In genomic region chr1:22260291-22260690, GRCm38 (mm10) we compare ENCODE assay signal across 34 mouse cellular contexts.
"Had no signal": no experiment of that assay in that cellular context is flagged by ENCODE, and none has a peak within 500 bp of the region (broad histone marks: within the 10 kb centered on the region; RNA-seq: fewer than 3 reads in every experiment).

No protein-coding gene starts in this region.

- H3K27ac ChIP-seq: heart, embryonic 13.5 days; heart, embryonic 15.5 days; hindbrain, embryonic 10.5 days; hindbrain, embryonic 12.5 days; hindbrain, embryonic 13.5 days; hindbrain, embryonic 14.5 days; hindbrain, embryonic 15.5 days; hindbrain, postnatal 0 days; kidney, embryonic 15.5 days; kidney, postnatal 0 days; layer of hippocampus, adult 2 months; left cerebral cortex, adult 2 months had no signal

- H3K9me3 ChIP-seq: heart, embryonic 12.5 days; heart, embryonic 13.5 days; heart, embryonic 15.5 days; hindbrain, embryonic 10.5 days; hindbrain, embryonic 12.5 days; hindbrain, embryonic 13.5 days; hindbrain, embryonic 15.5 days; kidney, embryonic 15.5 days had no signal

- H3K4me2 ChIP-seq: heart, embryonic 11.5 days; heart, embryonic 12.5 days; heart, embryonic 13.5 days; heart, embryonic 15.5 days; hindbrain, embryonic 12.5 days; hindbrain, embryonic 13.5 days; hindbrain, embryonic 14.5 days; hindbrain, embryonic 15.5 days; kidney, embryonic 15.5 days had no signal

- H3K36me3 ChIP-seq: heart, embryonic 12.5 days; heart, embryonic 13.5 days; heart, embryonic 15.5 days; hindbrain, embryonic 10.5 days; hindbrain, embryonic 12.5 days; hindbrain, embryonic 13.5 days; hindbrain, embryonic 15.5 days; kidney, embryonic 15.5 days had no signal

- H3K4me1 ChIP-seq: heart, embryonic 12.5 days; heart, embryonic 13.5 days; heart, embryonic 15.5 days; hindbrain, embryonic 12.5 days; hindbrain, embryonic 13.5 days; kidney, embryonic 15.5 days had no signal

- DNase-seq: heart, postnatal 10 days; heart, postnatal 14 days; heart, postnatal 36 days; heart, postnatal 4 days; kidney, adult 11 months; kidney, adult 18-20 months; kidney, adult 2 months; kidney, adult 8-10 months; kidney, adult 9 months; kidney, postnatal 10 days; kidney, postnatal 14 days; kidney, postnatal 25 days; kidney, postnatal 36 days; kidney, postnatal 4 days; layer of hippocampus, adult 9-11 months; layer of hippocampus, postnatal 36 days had no signal

- H3K9ac ChIP-seq: heart, embryonic 12.5 days; heart, embryonic 13.5 days; heart, embryonic 15.5 days; hindbrain, embryonic 12.5 days; hindbrain, embryonic 13.5 days; hindbrain, embryonic 14.5 days; hindbrain, embryonic 15.5 days; kidney, embryonic 15.5 days had no signal

- H3K27me3 ChIP-seq: heart, embryonic 12.5 days; heart, embryonic 13.5 days; heart, embryonic 15.5 days; hindbrain, embryonic 12.5 days; hindbrain, embryonic 13.5 days; hindbrain, embryonic 15.5 days; kidney, embryonic 15.5 days had no signal

- H3K4me3 ChIP-seq: heart, embryonic 12.5 days; heart, embryonic 13.5 days; heart, embryonic 15.5 days; hindbrain, embryonic 10.5 days; hindbrain, embryonic 12.5 days; hindbrain, embryonic 13.5 days; hindbrain, embryonic 15.5 days; kidney, embryonic 15.5 days; layer of hippocampus, adult 2 months; left cerebral cortex, adult 2 months had no signal

- ATAC-seq: hindbrain, embryonic 16.5 days; hindbrain, postnatal 0 days; inflammation-experienced regulatory T-cells, adult 6 months; intestine, embryonic 16.5 days; intestine, postnatal 0 days had no signal
